Mouse (Mus musculus): ENCODE measurements around the gene Mpp4.

DNA sequence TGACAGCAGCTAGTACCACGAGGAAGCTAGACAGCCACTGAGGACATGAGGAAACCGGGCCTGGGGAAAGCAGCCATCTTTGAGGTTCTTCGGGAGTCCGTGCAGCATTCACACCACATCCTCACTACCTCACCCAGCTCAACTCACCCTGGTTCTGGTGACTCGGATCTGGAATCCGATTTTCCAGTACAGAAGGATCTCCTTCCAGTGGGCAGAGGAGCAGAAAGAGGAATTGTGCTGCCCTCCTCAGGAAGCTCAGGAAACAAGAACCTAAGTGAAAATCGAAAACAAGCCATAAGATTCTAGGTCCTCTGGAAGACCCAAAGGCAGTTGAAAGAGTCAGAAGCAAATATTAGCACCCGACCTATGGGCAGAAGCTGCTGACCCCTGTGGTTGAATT, 7.1 kb upstream of the Mpp4 start:
- TF ChIP-seq CTCF (IDR thresholded peaks at IDR 0.05; ENCODE audit: control insufficient read depth, insufficient read depth, insufficient read length) (no peak), CEBPB (IDR thresholded peaks at IDR 0.05; ENCODE audit: low read depth) (no peak), MYOD1 (IDR thresholded peaks at IDR 0.05; ENCODE audit: control insufficient read depth, insufficient read length, low read depth) (no peak), MYOG (IDR thresholded peaks at IDR 0.05; ENCODE audit: control insufficient read depth, extremely low read depth, insufficient read length) (no peak), MAX (IDR thresholded peaks at IDR 0.05) (no peak), USF1 (IDR thresholded peaks at IDR 0.05; ENCODE audit: low read depth) (no peak)
